Mouse (Mus musculus): ENCODE measurements around the gene Hdac7. TPM values are rescaled to one million over a fixed set of nuclear protein-coding genes. Genes with fewer than 3 reads are reported as not detected.

Gene Hdac7
- polyA plus RNA-seq, 1 experiment from 2014 or later, result 5.3 TPM

- TF ChIP-seq CTCF (IDR thresholded peaks at IDR 0.05; ENCODE audit: low read depth) (no peak), EP300 (IDR thresholded peaks at IDR 0.05; ENCODE audit: low read depth) (no peak)
- H3K4me2 ChIP-seq (ENCODE audit: low read depth, low read length), result peak overlapping the region; percentile 86
- H3K4me1 ChIP-seq (ENCODE audit: insufficient read depth), result peaks cover 45% of the 10 kb centered on the region
- WGBS (ENCODE audit: insufficient replicate concordance), result 6% methylated on average over 38 of the region's 45 CpGs
- H3K27ac ChIP-seq (ENCODE audit: low read depth), result peak overlapping the region; percentile 93
- no peaks in the 10 kb centered on the region for H3K36me3 ChIP-seq (replicated peaks; ENCODE audit: insufficient read depth, low read length)
- ATAC-seq, result peak; percentile 56
- H3K9ac ChIP-seq (replicated peaks), result peak overlapping the region; percentile 92
- H3K9me3 ChIP-seq (ENCODE audit: low read length), result no peaks in the 10 kb centered on the region
- 0 out of 2 replicates have a peak, but pooled peaks cover 6% of the 10 kb centered on the region for H3K27me3 ChIP-seq (ENCODE audit: insufficient read depth, low read length)
- peak overlapping the region; percentile 88 for H3K4me3 ChIP-seq (ENCODE audit: low read depth, low read length)
- DNase-seq, result no peak
These were observed 59.6 kb downstream of the Hdac7 start for GRCm38 (mm10) chr15:97784561-97785161.

GRCm38 (mm10) chr15:97784092-97784559 is 60.2 kb downstream of the Hdac7 start:
- Histone ChIP-seq H3K9ac (replicated peaks) (peak overlapping the region; percentile 92), H3K4me3 (ENCODE audit: low read depth, low read length) (peak overlapping the region; percentile 88), H3K4me2 (ENCODE audit: low read depth, low read length) (peak overlapping the region; percentile 86), H3K27ac (ENCODE audit: low read depth) (peak overlapping the region; percentile 93), H3K4me1 (ENCODE audit: insufficient read depth) (peaks cover 45% of the 10 kb centered on the region), H3K9me3 (ENCODE audit: low read length) (no peaks in the 10 kb centered on the region), H3K36me3 (replicated peaks; ENCODE audit: insufficient read depth, low read length) (no peaks in the 10 kb centered on the region), H3K27me3 (ENCODE audit: insufficient read depth, low read length) (0 out of 2 replicates have a peak, but pooled peaks cover 6% of the 10 kb centered on the region)
- 3% methylated on average over 36 of the region's 39 CpGs for WGBS (ENCODE audit: insufficient replicate concordance)
- DNase-seq (peak; percentile 97), ATAC-seq (peak; percentile 81)
- TF ChIP-seq CTCF (IDR thresholded peaks at IDR 0.05; ENCODE audit: low read depth), result peak; percentile 96
- no peak for TF ChIP-seq EP300 (IDR thresholded peaks at IDR 0.05; ENCODE audit: low read depth)

GRCm38 (mm10) chr15:97782749-97783105 is 61.6 kb downstream of the Hdac7 start:
- Histone ChIP-seq H3K4me3 (ENCODE audit: low read depth, low read length) (peak overlapping the region; percentile 11; the same call in 1 of the 2 replicates), H3K9ac (replicated peaks) (peak overlapping the region; percentile 27; the same call in 1 of the 2 replicates), H3K27me3 (ENCODE audit: insufficient read depth, low read length) (0 out of 2 replicates have a peak, but pooled peaks cover 6% of the 10 kb centered on the region), H3K9me3 (ENCODE audit: low read length) (no peaks in the 10 kb centered on the region), H3K4me1 (ENCODE audit: insufficient read depth) (peaks cover 44% of the 10 kb centered on the region), H3K36me3 (replicated peaks; ENCODE audit: insufficient read depth, low read length) (no peaks in the 10 kb centered on the region), H3K27ac (ENCODE audit: low read depth) (no peak overlapping the region), H3K4me2 (ENCODE audit: low read depth, low read length) (peak overlapping the region; percentile 52)
- TF ChIP-seq EP300 (IDR thresholded peaks at IDR 0.05; ENCODE audit: low read depth), result no peak
- TF ChIP-seq CTCF (IDR thresholded peaks at IDR 0.05; ENCODE audit: low read depth), result peak; percentile 91
- DNase-seq (peak; percentile 88), ATAC-seq (no peak)
- 2% methylated on average over 9 of the region's 9 CpGs for WGBS (ENCODE audit: insufficient replicate concordance)

GRCm38 (mm10) chr15:97781961-97782748 is 62.1 kb downstream of the Hdac7 start:
- TF ChIP-seq CTCF (IDR thresholded peaks at IDR 0.05; ENCODE audit: low read depth), result no peak
- no peak for TF ChIP-seq EP300 (IDR thresholded peaks at IDR 0.05; ENCODE audit: low read depth)
- WGBS (ENCODE audit: insufficient replicate concordance), result 35% methylated on average over 24 of the region's 24 CpGs
- Histone ChIP-seq H3K36me3 (replicated peaks; ENCODE audit: insufficient read depth, low read length) (no peaks in the 10 kb centered on the region), H3K4me3 (ENCODE audit: low read depth, low read length) (peak overlapping the region; percentile 11; the same call in 1 of the 2 replicates), H3K27ac (ENCODE audit: low read depth) (no peak overlapping the region), H3K9ac (replicated peaks) (peak overlapping the region; percentile 27; the same call in 1 of the 2 replicates), H3K4me1 (ENCODE audit: insufficient read depth) (peaks cover 38% of the 10 kb centered on the region), H3K9me3 (ENCODE audit: low read length) (no peaks in the 10 kb centered on the region), H3K4me2 (ENCODE audit: low read depth, low read length) (peak overlapping the region; percentile 52), H3K27me3 (ENCODE audit: insufficient read depth, low read length) (0 out of 2 replicates have a peak, but pooled peaks cover 6% of the 10 kb centered on the region)
- no peak for ATAC-seq
- DNase-seq, result no peak

- Histone ChIP-seq H3K4me1 (ENCODE audit: insufficient read depth) (peaks cover 25% of the 10 kb centered on the region), H3K27ac (ENCODE audit: low read depth) (peak overlapping the region; percentile 62), H3K4me3 (ENCODE audit: low read depth, low read length) (no peak overlapping the region), H3K4me2 (ENCODE audit: low read depth, low read length) (peak overlapping the region; percentile 28; the same call in 1 of the 2 replicates), H3K9me3 (ENCODE audit: low read length) (no peaks in the 10 kb centered on the region), H3K9ac (replicated peaks) (peak overlapping the region; percentile 40; the same call in 1 of the 2 replicates), H3K36me3 (replicated peaks; ENCODE audit: insufficient read depth, low read length) (no peaks in the 10 kb centered on the region), H3K27me3 (ENCODE audit: insufficient read depth, low read length) (0 out of 2 replicates have a peak, but pooled peaks cover 6% of the 10 kb centered on the region)
- 54% methylated on average over 12 of the region's 12 CpGs for WGBS (ENCODE audit: insufficient replicate concordance)
- peak; percentile 44 for DNase-seq
- ATAC-seq, result no peak
- TF ChIP-seq EP300 (IDR thresholded peaks at IDR 0.05; ENCODE audit: low read depth) (no peak), CTCF (IDR thresholded peaks at IDR 0.05; ENCODE audit: low read depth) (no peak)
These were observed 63.7 kb downstream of the Hdac7 start for GRCm38 (mm10) chr15:97780611-97781031.

GRCm38 (mm10) chr15:97779576-97779975 is 64.7 kb downstream of the Hdac7 start:
- peaks cover 17% of the 10 kb centered on the region for H3K4me1 ChIP-seq (ENCODE audit: insufficient read depth)
- H3K27me3 ChIP-seq (ENCODE audit: insufficient read depth, low read length), result 0 out of 2 replicates have a peak, but pooled peaks cover 6% of the 10 kb centered on the region
- H3K9ac ChIP-seq (replicated peaks), result no peak overlapping the region
- no peak overlapping the region for H3K27ac ChIP-seq (ENCODE audit: low read depth)
- no peaks in the 10 kb centered on the region for H3K36me3 ChIP-seq (replicated peaks; ENCODE audit: insufficient read depth, low read length)
- H3K4me2 ChIP-seq (ENCODE audit: low read depth, low read length), result no peak overlapping the region
- TF ChIP-seq CTCF (IDR thresholded peaks at IDR 0.05; ENCODE audit: low read depth), result no peak
- no peak for TF ChIP-seq EP300 (IDR thresholded peaks at IDR 0.05; ENCODE audit: low read depth)
- no peak for DNase-seq
- 83% methylated on average over 1 of the region's 1 CpGs for WGBS (ENCODE audit: insufficient replicate concordance)
- no peak overlapping the region for H3K4me3 ChIP-seq (ENCODE audit: low read depth, low read length)
- H3K9me3 ChIP-seq (ENCODE audit: low read length), result no peaks in the 10 kb centered on the region
- no peak for ATAC-seq

Data from liver, postnatal 0 days (tissue).